Mouse (Mus musculus) kidney, adult 2 months (tissue): ENCODE results near the gene Nedd8.

Experiments
- CTCF ChIP-seq: fragments of 200-500 bp; conservative IDR thresholded peaks from 2 replicates; pipeline ENCODE4 v1.5.1; 2011; ENCODE audit warnings: low read depth, mild to moderate bottlenecking, control low read depth, low read length, moderate library complexity, mixed read lengths; ENCODE audit not compliant: insufficient read depth, insufficient read length
- POLR2A ChIP-seq: fragments of 200-500 bp; IDR thresholded peaks from one replicate; pipeline ENCODE4 v1.6.1; 2011; ENCODE audit warnings: low read depth, low read length, control low read depth

GRCm38 (mm10) chr14:55649884-55650283 is 22.0 kb downstream of the Nedd8 start, which contains the start of gene Tssk4:
- TF ChIP-seq CTCF (no peak), POLR2A (no peak)
